Mouse (Mus musculus): ENCODE measurements around the gene Tns4.

The Tns4 gene

GRCm38 (mm10) chr11:99088486-99088885 lies 620 bp downstream of the Tns4 start:
- DNase-seq, result no peak

GRCm38 (mm10) chr11:99084366-99084765 lies 4.7 kb downstream of the Tns4 start:
- DNase-seq, result no peak

- no peak for DNase-seq
Observed at GRCm38 (mm10) chr11:99083516-99083915, 5.6 kb downstream of the Tns4 start.

GRCm38 (mm10) chr11:99082098-99082497 lies 7.0 kb downstream of the Tns4 start:
- DNase-seq, result no peak

GRCm38 (mm10) chr11:99081566-99081965 lies 7.5 kb downstream of the Tns4 start:
- no peak for DNase-seq

- no peak for DNase-seq
Observed at GRCm38 (mm10) chr11:99080902-99081543, 8.1 kb downstream of the Tns4 start.

GRCm38 (mm10) chr11:99077869-99078268 lies 11.2 kb downstream of the Tns4 start:
- DNase-seq, result no peak

GRCm38 (mm10) chr11:99076744-99077319 lies 12.3 kb downstream of the Tns4 start:
- no peak for DNase-seq

GRCm38 (mm10) chr11:99073781-99074180 lies 15.3 kb downstream of the Tns4 start:
- DNase-seq, result no peak

- no peak for DNase-seq
Observed at GRCm38 (mm10) chr11:99071866-99072265, 17.2 kb downstream of the Tns4 start.

- no peak for DNase-seq
Observed at GRCm38 (mm10) chr11:99068455-99068854, 20.7 kb downstream of the Tns4 start.

GRCm38 (mm10) chr11:99067591-99067990 lies 21.5 kb downstream of the Tns4 start:
- no peak for DNase-seq

GRCm38 (mm10) chr11:99065979-99066378 lies 23.1 kb downstream of the Tns4 start:
- peak; percentile 77 for DNase-seq

- no peak for DNase-seq
Observed at GRCm38 (mm10) chr11:99065353-99065752, 23.8 kb downstream of the Tns4 start.

- no peak for DNase-seq
Observed at GRCm38 (mm10) chr11:99063406-99064131, 25.5 kb downstream of the Tns4 start.

- no peak for DNase-seq
Observed at GRCm38 (mm10) chr11:99062661-99063060, 26.4 kb downstream of the Tns4 start.

- no peak for DNase-seq
Observed at GRCm38 (mm10) chr11:99060435-99060834, 28.7 kb downstream of the Tns4 start.

GRCm38 (mm10) chr11:99055571-99056452 lies 33.3 kb downstream of the Tns4 start:
- no peak for DNase-seq

- DNase-seq, result no peak
Observed at GRCm38 (mm10) chr11:99055143-99055542, 34.0 kb downstream of the Tns4 start.

GRCm38 (mm10) chr11:99047643-99048042 lies 41.5 kb downstream of the Tns4 start:
- no peak for DNase-seq

GRCm38 (mm10) chr11:99047120-99047519 lies 42.0 kb downstream of the Tns4 start:
- peak; percentile 21 for DNase-seq

GRCm38 (mm10) chr11:99045159-99045889 lies 43.8 kb downstream of the Tns4 start:
- DNase-seq, result no peak
